Comparison of ENCODE assay signal across 9 mouse cellular contexts in the genomic region with DNA sequence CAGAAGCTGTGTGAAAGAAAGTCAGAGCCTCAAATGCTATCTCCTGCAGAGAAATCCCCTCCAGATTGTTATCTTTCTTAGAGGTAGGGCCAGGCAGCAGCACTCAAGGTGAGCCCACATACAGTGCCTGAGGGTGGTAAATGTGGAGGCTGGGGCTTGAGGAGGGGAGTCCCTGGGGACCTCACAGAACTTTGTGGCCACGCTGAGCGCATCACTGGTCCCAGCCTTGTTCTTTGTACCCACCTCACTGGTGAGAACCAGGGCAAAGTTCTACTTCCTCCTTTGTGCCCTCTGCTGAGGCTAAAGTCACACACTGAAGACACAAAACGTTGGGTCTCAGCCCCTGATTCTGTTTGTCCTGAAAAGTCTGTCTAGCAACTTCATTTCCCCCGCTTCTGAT. TPM values are rescaled to one million over a fixed set of nuclear protein-coding genes. Genes with fewer than 3 reads are reported as not detected.
DNase-seq lines count a peak whose midpoint lies in the region; ATAC-seq and TF ChIP-seq lines count a peak whose summit lies in the region.
"Had no signal": no experiment of that assay in that cellular context is flagged by ENCODE, and none has a peak within 500 bp of the region (broad histone marks: within the 10 kb centered on the region; RNA-seq: fewer than 3 reads in every experiment).

No protein-coding gene starts in this region.

- TF ChIP-seq EP300 in CH12.LX (IDR thresholded peaks at IDR 0.05; ENCODE audit: low read length): peak; percentile 85

- DNase-seq in B cell, adult 2 months: peak; percentile 88 to 91
- DNase-seq in CH12.LX (ENCODE audit: extremely low read depth): peak; percentile 97
- peak; percentile 61 to 88 for DNase-seq in natural killer cell, adult 2 months (ENCODE audit: low spot score in 2 of 2)
- no peak for DNase-seq in layer of hippocampus, adult 18-20 months (ENCODE audit: low spot score in 2 of 2)
- DNase-seq in layer of hippocampus, postnatal 36 days: no peak
- DNase-seq in right cerebral cortex, postnatal 14 days: no peak
- DNase-seq in layer of hippocampus, adult 11-12 months (ENCODE audit: low spot score): no peak

- H3K4me3 ChIP-seq in CH12.LX (replicated peaks in 1 of 3; ENCODE audit: low read depth in 2 of 3, low read length in 2 of 3, poor library complexity in 1 of 3): peak overlapping the region; percentile 78 to 79 (median 79)
- H3K4me3 ChIP-seq in liver, embryonic 12.5 days: peak overlapping the region; percentile 59

- TF ChIP-seq CTCF in CH12.LX (conservative IDR thresholded peaks at IDR 0.05 in 1 of 2, IDR thresholded peaks at IDR 0.05 in 1 of 2; ENCODE audit: low read depth in 2 of 2, low read length in 2 of 2): 0 out of 4 replicates have a peak, but pooled peaks of 1 of the 2 experiments have one; percentile 10

- peaks cover 18 to 36% of the 10 kb centered on the region in 2 experiments for H3K36me3 ChIP-seq in CH12.LX (replicated peaks in 1 of 2; ENCODE audit: control insufficient read depth in 1 of 2, insufficient read depth in 1 of 2, low read length in 1 of 2)
- peaks cover 17% of the 10 kb centered on the region for H3K36me3 ChIP-seq in liver, embryonic 12.5 days

- peak overlapping the region; percentile 85 for H3K9ac ChIP-seq in CH12.LX (ENCODE audit: insufficient read depth, low read depth)
- H3K9ac ChIP-seq in liver, embryonic 12.5 days: peak overlapping the region; percentile 72

- WGBS in liver, embryonic 12.5 days (ENCODE audit: insufficient replicate concordance): 22% methylated on average over 4 of the region's 4 CpGs

- peaks cover 16 to 47% of the 10 kb centered on the region in 2 experiments for H3K4me1 ChIP-seq in CH12.LX (ENCODE audit: control insufficient read depth in 1 of 2, insufficient read depth in 2 of 2)
- peaks cover 44% of the 10 kb centered on the region for H3K4me1 ChIP-seq in liver, embryonic 12.5 days

- H3K79me2 ChIP-seq in CH12.LX (replicated peaks; ENCODE audit: control insufficient read depth, extremely low read depth, insufficient read depth, poor library complexity, severe bottlenecking): peaks cover 62% of the 10 kb centered on the region

- H3K27me3 ChIP-seq in CH12.LX (replicated peaks): no peaks in the 10 kb centered on the region
- no peaks in the 10 kb centered on the region for H3K27me3 ChIP-seq in liver, embryonic 12.5 days (replicated peaks)

- ATAC-seq in liver, embryonic 12.5 days: no peak

- peaks cover 7% of the 10 kb centered on the region for H3K9me3 ChIP-seq in CH12.LX (replicated peaks; ENCODE audit: low read length)
- no peaks in the 10 kb centered on the region for H3K9me3 ChIP-seq in liver, embryonic 12.5 days (replicated peaks)

- peak; percentile 6 for TF ChIP-seq RAD21 in CH12.LX (IDR thresholded peaks at IDR 0.05; ENCODE audit: low read depth, low read length)

- peak overlapping the region; percentile 82 for H3K27ac ChIP-seq in CH12.LX (ENCODE audit: insufficient read depth, low read depth)
- H3K27ac ChIP-seq in liver, embryonic 12.5 days: peak overlapping the region; percentile 62; the same call in 1 of the 2 replicates

- peak; percentile 55 for TF ChIP-seq POLR2A in CH12.LX (IDR thresholded peaks at IDR 0.05; ENCODE audit: low read depth, low read length)

- dilution Hi-C loops in CH12.LX (cut with MboI; ENCODE audit: extremely low pct_ligation_motif_present, extremely low pct_unique_long_range_greater_than_20kb, low sequenced_read_pairs): no loop called here

- H3K4me2 ChIP-seq in CH12.LX (ENCODE audit: insufficient read depth, low read depth, poor library complexity, severe bottlenecking): peak overlapping the region; percentile 93
- H3K4me2 ChIP-seq in liver, embryonic 12.5 days: peak overlapping the region; percentile 82

- in situ Hi-C loops in CH12.LX (cut with MboI; ENCODE audit: low pct_ligation_motif_present, low pct_unique_long_range_greater_than_20kb, low sequenced_read_pairs): loop anchor here (5.0 kb wide), 1 partner anchor 36 kb away; no protein-coding TSS in a partner anchor

TF ChIP-seq in CH12.LX, 34 proteins besides CTCF, POLR2A, EP300 and RAD21:
- peak; percentile 83 for TF ChIP-seq MAZ (IDR thresholded peaks at IDR 0.05; ENCODE audit: low read depth, low read length)
- no peak; the same call in 1 of the 2 replicates for TF ChIP-seq JUND (conservative IDR thresholded peaks at IDR 0.05; ENCODE audit: low read depth, low read length)
- peak; percentile 75 for TF ChIP-seq CHD2 (IDR thresholded peaks at IDR 0.05; ENCODE audit: low read length)
- peak; percentile 54; the same call in 1 of the 2 replicates for TF ChIP-seq NELFE (IDR thresholded peaks at IDR 0.05; ENCODE audit: low read depth, low read length)
- peak; percentile 97 for TF ChIP-seq UBTF (IDR thresholded peaks at IDR 0.05; ENCODE audit: low read depth, low read length)
- no peak for TF ChIP-seq POLR2AphosphoS2 (IDR thresholded peaks at IDR 0.05; ENCODE audit: low read depth, low read length)
- TF ChIP-seq ZC3H11A (IDR thresholded peaks at IDR 0.05; ENCODE audit: low read depth, low read length): no peak
- TF ChIP-seq RCOR1 (conservative IDR thresholded peaks at IDR 0.05; ENCODE audit: low read depth, low read length): no peak
- TF ChIP-seq ETS1 (conservative IDR thresholded peaks at IDR 0.05; ENCODE audit: low read depth, low read length): peak; percentile 86
- no peak; the same call in 1 of the 2 replicates for TF ChIP-seq ZMIZ1 (IDR thresholded peaks at IDR 0.05; ENCODE audit: low read depth, low read length)
- TF ChIP-seq MAX (IDR thresholded peaks at IDR 0.05; ENCODE audit: low read length): peak; percentile 78
- TF ChIP-seq ZKSCAN1 (IDR thresholded peaks at IDR 0.05; ENCODE audit: borderline replicate concordance, low read depth, low read length): no peak
- TF ChIP-seq ELF1 (IDR thresholded peaks at IDR 0.05; ENCODE audit: low read depth, low read length): peak; percentile 81
- no peak for TF ChIP-seq PAX5 (IDR thresholded peaks at IDR 0.05; ENCODE audit: low read length)
- TF ChIP-seq TBP (conservative IDR thresholded peaks at IDR 0.05; ENCODE audit: low read depth, low read length): peak; percentile 79
- peak; percentile 72; the same call in 1 of the 2 replicates for TF ChIP-seq MAFK (IDR thresholded peaks at IDR 0.05; ENCODE audit: insufficient replicate concordance, low read length)
- no peak for TF ChIP-seq GABPA (IDR thresholded peaks at IDR 0.05; ENCODE audit: insufficient replicate concordance, low read depth, low read length)
- TF ChIP-seq MXI1 (IDR thresholded peaks at IDR 0.05; ENCODE audit: low read depth, low read length): peak; percentile 79; the same call in 1 of the 2 replicates
- peak; percentile 85 for TF ChIP-seq MYC (IDR thresholded peaks at IDR 0.05; ENCODE audit: low read depth, low read length)
- TF ChIP-seq IRF4 (IDR thresholded peaks at IDR 0.05; ENCODE audit: low read depth, low read length): peak; percentile 83
- peak; percentile 76; the same call in 1 of the 2 replicates for TF ChIP-seq KAT2A (IDR thresholded peaks at IDR 0.05; ENCODE audit: insufficient replicate concordance, low read length)
- no peak for TF ChIP-seq JUN (IDR thresholded peaks at IDR 0.05; ENCODE audit: insufficient read depth, low read depth, low read length)
- peak; percentile 87; the same call in 1 of the 2 replicates for TF ChIP-seq TCF12 (IDR thresholded peaks at IDR 0.05; ENCODE audit: low read depth, low read length)
- no peak for TF ChIP-seq ZNF384 (IDR thresholded peaks at IDR 0.05; ENCODE audit: low read depth, low read length)
- no peak for TF ChIP-seq CHD1 (IDR thresholded peaks at IDR 0.05; ENCODE audit: low read depth, low read length)
- TF ChIP-seq NRF1 (IDR thresholded peaks at IDR 0.05; ENCODE audit: low read depth, low read length): no peak; the same call in 1 of the 2 replicates
- TF ChIP-seq HCFC1 (IDR thresholded peaks at IDR 0.05; ENCODE audit: low read depth, low read length): peak; percentile 54
- TF ChIP-seq SIN3A (IDR thresholded peaks at IDR 0.05; ENCODE audit: low read length): peak; percentile 95
- peak; percentile 82 for TF ChIP-seq MEF2A (IDR thresholded peaks at IDR 0.05; ENCODE audit: borderline replicate concordance, low read depth, low read length)
- no peak for TF ChIP-seq USF1 (IDR thresholded peaks at IDR 0.05; ENCODE audit: low read depth, low read length)
- peak; percentile 42 for TF ChIP-seq SMC3 (IDR thresholded peaks at IDR 0.05; ENCODE audit: low read depth, low read length)
- peak; percentile 70 for TF ChIP-seq BHLHE40 (IDR thresholded peaks at IDR 0.05; ENCODE audit: low read depth, low read length)
- TF ChIP-seq E2F4 (IDR thresholded peaks at IDR 0.05; ENCODE audit: insufficient replicate concordance, low read depth, low read length): no peak
- TF ChIP-seq USF2 (conservative IDR thresholded peaks at IDR 0.05; ENCODE audit: low read depth, low read length): no peak

RNA-seq across cellular contexts. Expression of a gene that starts 2.0 kb away (rescaled TPM):
- total RNA-seq in CH12.LX (2012; rRNA removed) (49.6 and 54.9 TPM in 2 replicates), CH12.LX (2014; rRNA removed) (55.1 and 64.3 TPM in 2 replicates)
- 52.2 and 71.0 TPM in 2 replicates for polyA plus RNA-seq in CH12.LX (2012; ENCODE audit: insufficient read length, low read depth)
- 26.5 and 29.9 TPM in 2 replicates for polyA plus RNA-seq in liver, embryonic 12.5 days (2016; fragmentation: Nextera tagmentation; extraction: Ambion mirVana)
- total RNA-seq in layer of hippocampus, adult 18-20 months (2021): 10 to 100 TPM; 10.1 to 12.4 TPM
- 10 to 100 TPM in 1 of 2 experiments, 1 to 10 TPM in 1; 8.9 to 11.9 TPM for total RNA-seq in layer of hippocampus, postnatal 36 days (2021)

RNA-seq across cellular contexts. Expression of a gene that starts 16.2 kb away (rescaled TPM):
- total RNA-seq in CH12.LX (2012; rRNA removed) (not detected in 2 replicates), CH12.LX (2014; rRNA removed) (not detected in 2 replicates)
- polyA plus RNA-seq in CH12.LX (2012; ENCODE audit: insufficient read length, low read depth): not detected in 2 replicates
- 1.5 and 1.6 TPM in 2 replicates for polyA plus RNA-seq in liver, embryonic 12.5 days (2016; fragmentation: Nextera tagmentation; extraction: Ambion mirVana)
- total RNA-seq in layer of hippocampus, adult 18-20 months (2021): not detected
- total RNA-seq in layer of hippocampus, postnatal 36 days (2021): not detected
- total RNA-seq: heart, adult 8-10 months had no signal

Comparison
In these comparisons a context has a peak if more than half of its experiments do, and no peak if none do; other contexts are left out.
1. DNase-seq: peak in B cell, adult 2 months (2 of 2), CH12.LX (single experiment) and natural killer cell, adult 2 months (2 of 2); none in layer of hippocampus, adult 18-20 months (0 of 2), layer of hippocampus, postnatal 36 days (0 of 2), right cerebral cortex, postnatal 14 days (single experiment) and layer of hippocampus, adult 11-12 months (single experiment).